Mouse (Mus musculus) layer of hippocampus, postnatal 14 days (tissue): ENCODE data around the gene Dhrs7. TPM values are rescaled to one million over a fixed set of nuclear protein-coding genes. Genes with fewer than 3 reads are reported as not detected.
A peak's percentile ranks its signal among the peaks of the same experiment; 100 is the strongest.

Experiments used
- DNase-seq, 2 experiments: peaks; one replicate each; pipeline ENCODE4 v3.0.0; 2021 to 2022; ENCODE audit warnings: low spot score in 2 of 2, mixed read lengths in 1 of 2
- total RNA-seq, 2 experiments: library from RNA; stranded (reverse); gene quantifications; 2 replicates each; pipeline ENCODE4 v1.2.3; 2021

Gene Dhrs7
- total RNA-seq, 2 experiments from 2014 or later, result 42.7 to 43.5 TPM

GRCm38 (mm10) chr12:72664020-72664734 lies 532 bp downstream of the Dhrs7 start:
- peak in 1 of 2 experiments; percentile 16 for DNase-seq

GRCm38 (mm10) chr12:72655775-72656174 lies 8.9 kb downstream of the Dhrs7 start:
- no peak for DNase-seq

- peak; percentile 71 to 74 for DNase-seq
Measured at GRCm38 (mm10) chr12:72654698-72655097, 10.0 kb downstream of the Dhrs7 start.

GRCm38 (mm10) chr12:72649611-72650330 lies 14.9 kb downstream of the Dhrs7 start, which contains the start of gene Gm4756:
Gene Gm4756 (minus strand): TSS chr12:72649661.
- DNase-seq, result no peak

- no peak for DNase-seq
Measured at GRCm38 (mm10) chr12:72648921-72649320, 15.8 kb downstream of the Dhrs7 start.

GRCm38 (mm10) chr12:72638025-72638424 lies 26.7 kb downstream of the Dhrs7 start:
- no peak for DNase-seq

GRCm38 (mm10) chr12:72628751-72629150 lies 36.0 kb downstream of the Dhrs7 start:
- no peak for DNase-seq

- DNase-seq, result no peak
Measured at GRCm38 (mm10) chr12:72622853-72623496, 41.7 kb downstream of the Dhrs7 start.

GRCm38 (mm10) chr12:72621441-72621840 lies 43.3 kb downstream of the Dhrs7 start:
- DNase-seq, result no peak

- DNase-seq, result no peak
Measured at GRCm38 (mm10) chr12:72620856-72621255, 43.9 kb downstream of the Dhrs7 start.

- no peak for DNase-seq
Measured at GRCm38 (mm10) chr12:72612053-72612452, 52.7 kb downstream of the Dhrs7 start.

Other genes with a start within 250 kb of the Dhrs7 start
- gene Lrrc9, start 223.0 kb downstream of the Dhrs7 start, total RNA-seq, result 1 to 10 TPM; 1.5 to 1.6 TPM
- 10 to 100 TPM; 27.5 to 30.4 TPM for gene Pcnx4, start 128.5 kb downstream of the Dhrs7 start, total RNA-seq
- under 1 TPM in 1 of 2 experiments, not detected in 1; 0.55 TPM for gene Gm4756, start 15.2 kb downstream of the Dhrs7 start, total RNA-seq
- gene Ppm1a, start 92.5 kb upstream of the Dhrs7 start, total RNA-seq, result 100 to 1,000 TPM; 215 to 243 TPM